Mouse (Mus musculus) liver, adult 2 months (tissue): ENCODE measurements around the gene Gm20521.

ENCODE experiments used
- CTCF ChIP-seq: fragments of 200-500 bp; IDR thresholded peaks from 2 replicates; pipeline ENCODE4 v1.5.1; 2011; ENCODE audit warnings: low read depth, low read length, control low read depth
- POLR2A ChIP-seq: fragments of 200-500 bp; IDR thresholded peaks from 2 replicates; pipeline ENCODE4 v1.6.1; 2011; ENCODE audit warnings: low read length, control low read depth; ENCODE audit not compliant: insufficient read depth; ENCODE audit errors: extremely low read depth

DNA sequence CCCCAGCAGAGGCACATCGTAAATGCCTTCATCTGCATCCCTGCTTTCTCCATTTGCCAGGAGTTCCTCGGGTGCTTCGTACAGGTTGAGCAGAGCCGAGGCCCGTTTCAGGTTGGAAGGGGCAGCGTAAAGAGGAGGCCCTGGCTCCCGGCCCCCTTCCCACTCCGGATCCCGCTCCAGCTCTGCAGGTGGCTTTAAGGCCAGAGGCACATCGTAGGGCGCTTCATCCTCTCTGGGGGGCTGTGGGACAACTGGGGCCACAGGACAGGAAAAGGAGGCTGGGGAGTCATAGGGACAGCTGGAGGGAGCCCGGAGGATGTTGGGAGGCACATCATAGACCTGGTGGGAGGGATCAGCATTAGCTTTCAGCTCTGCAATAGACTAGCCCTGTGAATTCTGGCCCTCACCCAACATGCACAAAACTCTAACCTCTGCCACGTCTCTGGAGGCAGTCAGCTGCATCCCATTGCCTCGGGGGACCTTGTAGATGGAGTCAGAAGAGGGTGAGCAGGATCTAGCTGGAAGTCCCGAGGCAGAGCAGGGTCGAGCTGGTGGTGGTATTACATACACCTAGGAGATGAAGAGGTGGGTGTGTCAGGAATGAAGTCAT lies 36.9 kb downstream of the Gm20521 start:
- TF ChIP-seq CTCF (no peak), POLR2A (no peak)
